Mouse (Mus musculus) embryonic fibroblast, embryonic 13.5 days (primary cell): ENCODE measurements around the gene Gstcd.

ENCODE experiments used
- CTCF ChIP-seq: IDR thresholded peaks from 2 replicates; pipeline ENCODE4 v1.5.1; 2011; ENCODE audit warnings: mild to moderate bottlenecking, control low read depth, low read length, moderate library complexity, borderline replicate concordance; ENCODE audit not compliant: insufficient read depth
- POLR2A ChIP-seq: IDR thresholded peaks from 2 replicates; pipeline ENCODE4 v1.6.1; 2011; ENCODE audit warnings: low read depth, mild to moderate bottlenecking, control low read depth, low read length, moderate library complexity

DNA sequence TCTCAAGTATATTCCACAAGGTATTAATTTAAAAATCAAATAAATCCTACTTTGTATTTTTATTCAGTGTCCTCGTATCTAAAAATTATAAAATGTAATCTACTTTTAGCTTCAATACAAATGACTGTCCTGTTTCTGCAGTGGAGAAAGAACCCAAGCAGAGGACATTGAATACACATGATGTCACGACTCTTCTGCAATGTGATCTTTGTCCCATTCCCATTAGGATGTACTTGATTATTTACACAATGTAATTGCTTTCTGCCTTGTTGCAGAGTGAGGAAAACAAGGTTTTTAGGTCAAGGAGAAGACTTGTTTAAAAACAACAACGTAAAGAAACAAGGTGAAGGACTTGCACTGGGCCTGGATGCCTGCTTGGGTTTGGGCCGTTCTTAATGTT is 84.6 kb downstream of the Gstcd start:
- no peak for TF ChIP-seq CTCF
- no peak for TF ChIP-seq POLR2A
